Mouse (Mus musculus): ENCODE measurements around the gene Olfr1417. TPM values are rescaled to one million over a fixed set of nuclear protein-coding genes. Genes with fewer than 3 reads are reported as not detected.

Olfr1417 gene
- total RNA-seq, 1 experiment from 2014 or later = not detected

Other genes starting within 250 kb of the Olfr1417 start
- 0.82 TPM in 1 of 2 replicates, not detected in the other for gene Ms4a6d, start 234.4 kb downstream of the Olfr1417 start, total RNA-seq (2017)
- gene Ms4a2, start 215.5 kb downstream of the Olfr1417 start, total RNA-seq (2017) = 54.6 and 59.7 TPM in 2 replicates
- gene Ms4a3, start 198.4 kb downstream of the Olfr1417 start, total RNA-seq (2017) = 31.1 and 41.7 TPM in 2 replicates
- 2.7 TPM in 1 of 2 replicates, not detected in the other for gene Oosp2, start 178.7 kb downstream of the Olfr1417 start, total RNA-seq (2017)
- 7.4 and 12.8 TPM in 2 replicates for gene Oosp1, start 148.1 kb downstream of the Olfr1417 start, total RNA-seq (2017)
- not detected in 2 replicates for gene Oosp3, start 142.2 kb downstream of the Olfr1417 start, total RNA-seq (2017)
- not detected in 2 replicates for gene Gif, start 91.7 kb downstream of the Olfr1417 start, total RNA-seq (2017)
- gene Mrpl16, start 68.8 kb downstream of the Olfr1417 start, total RNA-seq (2017) = 89.0 and 118 TPM in 2 replicates
- 17.7 and 20.7 TPM in 2 replicates for gene Stx3, start 19.8 kb downstream of the Olfr1417 start, total RNA-seq (2017)
- not detected in 2 replicates for gene Olfr1418, start 21.8 kb upstream of the Olfr1417 start, total RNA-seq (2017)
- gene Olfr1419, start 35.9 kb upstream of the Olfr1417 start, total RNA-seq (2017) = not detected in 2 replicates
- gene Olfr1420, start 47.3 kb upstream of the Olfr1417 start, total RNA-seq (2017) = not detected in 2 replicates
- 18.2 and 21.0 TPM in 2 replicates for gene Patl1, start 73.2 kb upstream of the Olfr1417 start, total RNA-seq (2017)
- 31.4 and 47.0 TPM in 2 replicates for gene Osbp, start 126.7 kb upstream of the Olfr1417 start, total RNA-seq (2017)
- gene Olfr1423, start 202.1 kb upstream of the Olfr1417 start, total RNA-seq (2017) = not detected in 2 replicates
- not detected in 2 replicates for gene Olfr1424, start 223.5 kb upstream of the Olfr1417 start, total RNA-seq (2017)
- not detected in 2 replicates for gene Olfr1425, start 238.5 kb upstream of the Olfr1417 start, total RNA-seq (2017)

Measured in common myeloid progenitor, adult 5-6 weeks (primary cell).